Mouse (Mus musculus) heart, embryonic 10.5 days (tissue): Measurements from ENCODE around the gene Hba-x. TPM values are rescaled to one million over a fixed set of nuclear protein-coding genes. Genes with fewer than 3 reads are reported as not detected.
"Not testable (repeated sequence)": the region's sequence is repeated elsewhere in the genome, so short reads cannot be mapped to it uniquely, and the experiment has no call there.

Experiments used
- DNase-seq: peaks from one replicate; pipeline ENCODE4 v3.0.0-alpha.2; 2017; ENCODE audit warnings: low spot score
- H3K27ac ChIP-seq: fragments of 300-500 bp; sonication (generic); 2 replicates; pipeline ENCODE4 v1.5.1; 2016; ENCODE audit warnings: mild to moderate bottlenecking
- H3K27me3 ChIP-seq: fragments of 300-500 bp; sonication (generic); 2 replicates; pipeline ENCODE4 v1.6.1; 2016; ENCODE audit warnings: mild to moderate bottlenecking; ENCODE audit not compliant: poor library complexity, insufficient read depth, severe bottlenecking
- H3K36me3 ChIP-seq: fragments of 300-500 bp; sonication (generic); 2 replicates; pipeline ENCODE4 v1.6.1; 2016; ENCODE audit warnings: mild to moderate bottlenecking, moderate library complexity
- H3K4me1 ChIP-seq: fragments of 300-500 bp; sonication (generic); 2 replicates; pipeline ENCODE4 v1.6.1; 2016; ENCODE audit warnings: mild to moderate bottlenecking
- H3K4me3 ChIP-seq: fragments of 300-500 bp; sonication (generic); 2 replicates; pipeline ENCODE4 v1.5.1; 2016; ENCODE audit warnings: mild to moderate bottlenecking, moderate library complexity
- H3K9me3 ChIP-seq: fragments of 300-500 bp; sonication (generic); 2 replicates; pipeline ENCODE4 v1.6.1; 2016; ENCODE audit warnings: mild to moderate bottlenecking, moderate library complexity
- WGBS: fragments of 180-500 bp; shearing (Covaris S2); methylation state at CpG from one replicate; pipeline ENCODE4 v1.1.7; 2016; 5-methylcytosine and 5-hydroxymethylcytosine counted together
- polyA plus RNA-seq: library from polyadenylated mRNA; unstranded; fragments of >200 nt; fragmentation: Nextera tagmentation; extraction: Ambion mirVana; gene quantifications from 2 replicates; pipeline ENCODE4 v1.2.1, GENCODE M21; 2016

The Hba-x gene
- polyA plus RNA-seq, 1 experiment from 2014 or later: 8,501 TPM

GRCm38 (mm10) chr11:32298532-32298918, 22.3 kb downstream of the Hba-x start:
- H3K4me3 ChIP-seq: no peak overlapping the region
- H3K4me1 ChIP-seq: no peaks in the 10 kb centered on the region
- no peaks in the 10 kb centered on the region for H3K36me3 ChIP-seq
- H3K9me3 ChIP-seq: no peaks in the 10 kb centered on the region
- H3K27ac ChIP-seq: no peak overlapping the region
- 88% methylated on average over 2 of the region's 2 CpGs for WGBS
- H3K27me3 ChIP-seq: peaks cover 35% of the 10 kb centered on the region
- DNase-seq: no peak

GRCm38 (mm10) chr11:32299865-32300264, 23.7 kb downstream of the Hba-x start, which contains the start of gene Hbq1a:
TSS of gene Hbq1a (plus strand) at chr11:32300069.
- Histone ChIP-seq H3K27me3 (peaks cover 38% of the 10 kb centered on the region), H3K4me3 (peak within 1 kb of the TSS; percentile 27; the same call in 1 of the 2 replicates)
- not testable (repeated sequence) for H3K36me3 ChIP-seq, H3K27ac ChIP-seq, H3K4me1 ChIP-seq, H3K9me3 ChIP-seq
- 4% methylated on average over 16 of the region's 16 CpGs for WGBS
- DNase-seq: peak; percentile 77

GRCm38 (mm10) chr11:32300279-32301267, 24.4 kb downstream of the Hba-x start:
- H3K4me1 ChIP-seq: no peaks in the 10 kb centered on the region
- no peak overlapping the region for H3K27ac ChIP-seq
- no peaks in the 10 kb centered on the region for H3K9me3 ChIP-seq
- peak overlapping the region; percentile 27; the same call in 1 of the 2 replicates for H3K4me3 ChIP-seq
- no peaks in the 10 kb centered on the region for H3K36me3 ChIP-seq
- peaks cover 38% of the 10 kb centered on the region for H3K27me3 ChIP-seq
- WGBS: 45% methylated on average over 17 of the region's 17 CpGs
- no peak for DNase-seq

GRCm38 (mm10) chr11:32301506-32301905, 25.3 kb downstream of the Hba-x start:
- no peaks in the 10 kb centered on the region for H3K36me3 ChIP-seq
- no peak overlapping the region for H3K4me3 ChIP-seq
- no peaks in the 10 kb centered on the region for H3K9me3 ChIP-seq
- DNase-seq: no peak
- H3K4me1 ChIP-seq: no peaks in the 10 kb centered on the region
- WGBS: 73% methylated on average over 1 of the region's 1 CpGs
- H3K27ac ChIP-seq: no peak overlapping the region
- H3K27me3 ChIP-seq: peaks cover 38% of the 10 kb centered on the region

- H3K4me1 ChIP-seq: no peaks in the 10 kb centered on the region; the same call in 1 of the 2 replicates
- peaks cover 35% of the 10 kb centered on the region for H3K27me3 ChIP-seq
- H3K4me3 ChIP-seq: no peak overlapping the region
- no peaks in the 10 kb centered on the region for H3K36me3 ChIP-seq
- 38% methylated on average over 2 of the region's 2 CpGs for WGBS
- no peak for DNase-seq
- H3K9me3 ChIP-seq: no peaks in the 10 kb centered on the region
- H3K27ac ChIP-seq: no peak overlapping the region
Measured at GRCm38 (mm10) chr11:32302824-32303419, 26.7 kb downstream of the Hba-x start.

- no peak overlapping the region for H3K27ac ChIP-seq
- WGBS: 77% methylated on average over 1 of the region's 1 CpGs
- DNase-seq: no peak
Measured at GRCm38 (mm10) chr11:32303455-32303854, 27.3 kb downstream of the Hba-x start.

GRCm38 (mm10) chr11:32307006-32307405, 30.8 kb downstream of the Hba-x start:
- Histone ChIP-seq H3K4me3 (no peak overlapping the region), H3K27ac (no peak overlapping the region), H3K36me3 (no peaks in the 10 kb centered on the region), H3K9me3 (no peaks in the 10 kb centered on the region), H3K27me3 (peaks cover 16% of the 10 kb centered on the region), H3K4me1 (peaks cover 3% of the 10 kb centered on the region; the same call in 1 of the 2 replicates)
- no peak for DNase-seq
- WGBS: 77% methylated on average over 1 of the region's 1 CpGs

More at GRCm38 (mm10) chr11:32303455-32303854, 27.3 kb downstream of the Hba-x start:
- Histone ChIP-seq H3K36me3 (no peaks in the 10 kb centered on the region), H3K9me3 (no peaks in the 10 kb centered on the region), H3K4me3 (no peak overlapping the region), H3K4me1 (no peaks in the 10 kb centered on the region; the same call in 1 of the 2 replicates), H3K27me3 (peaks cover 34% of the 10 kb centered on the region)

GRCm38 (mm10) chr11:32309446-32309845, 33.2 kb downstream of the Hba-x start:
- H3K9me3 ChIP-seq: no peaks in the 10 kb centered on the region
- H3K27me3 ChIP-seq: 0 out of 2 replicates have a peak, but pooled peaks cover 2% of the 10 kb centered on the region
- H3K36me3 ChIP-seq: no peaks in the 10 kb centered on the region
- peaks cover 15% of the 10 kb centered on the region; the same call in 1 of the 2 replicates for H3K4me1 ChIP-seq
- 67% methylated on average over 4 of the region's 4 CpGs for WGBS
- DNase-seq: no peak
- H3K27ac ChIP-seq: no peak overlapping the region
- H3K4me3 ChIP-seq: no peak overlapping the region

GRCm38 (mm10) chr11:32309928-32310327, 33.7 kb downstream of the Hba-x start:
- no peak overlapping the region for H3K4me3 ChIP-seq

GRCm38 (mm10) chr11:32316009-32316408, 39.8 kb downstream of the Hba-x start:
- Histone ChIP-seq H3K27me3 (0 out of 2 replicates have a peak, but pooled peaks cover 17% of the 10 kb centered on the region), H3K36me3 (no peaks in the 10 kb centered on the region), H3K4me1 (peaks cover 21% of the 10 kb centered on the region), H3K9me3 (no peaks in the 10 kb centered on the region), H3K27ac (no peak overlapping the region), H3K4me3 (no peak overlapping the region)
- no peak for DNase-seq
- WGBS: 77% methylated on average over 3 of the region's 3 CpGs

More at GRCm38 (mm10) chr11:32309928-32310327, 33.7 kb downstream of the Hba-x start:
- Histone ChIP-seq H3K4me1 (peaks cover 15% of the 10 kb centered on the region; the same call in 1 of the 2 replicates), H3K36me3 (no peaks in the 10 kb centered on the region), H3K27me3 (0 out of 2 replicates have a peak, but pooled peaks cover 7% of the 10 kb centered on the region), H3K9me3 (no peaks in the 10 kb centered on the region), H3K27ac (no peak overlapping the region)
- 60% methylated on average over 3 of the region's 3 CpGs for WGBS
- DNase-seq: no peak

GRCm38 (mm10) chr11:32320507-32321195, 44.5 kb downstream of the Hba-x start:
- H3K36me3 ChIP-seq: no peaks in the 10 kb centered on the region
- H3K4me1 ChIP-seq: peaks cover 8% of the 10 kb centered on the region
- H3K27me3 ChIP-seq: peaks cover 19% of the 10 kb centered on the region; the same call in 1 of the 2 replicates
- H3K27ac ChIP-seq: peak overlapping the region; percentile 29
- 59% methylated on average over 11 of the region's 11 CpGs for WGBS
- H3K4me3 ChIP-seq: no peak overlapping the region
- no peak for DNase-seq
- H3K9me3 ChIP-seq: no peaks in the 10 kb centered on the region

- no peaks in the 10 kb centered on the region for H3K36me3 ChIP-seq
- no peak overlapping the region for H3K27ac ChIP-seq
- no peak overlapping the region for H3K4me3 ChIP-seq
- peaks cover 19% of the 10 kb centered on the region; the same call in 1 of the 2 replicates for H3K27me3 ChIP-seq
- peaks cover 8% of the 10 kb centered on the region for H3K4me1 ChIP-seq
- 39% methylated on average over 8 of the region's 8 CpGs for WGBS
- H3K9me3 ChIP-seq: no peaks in the 10 kb centered on the region
- peak; percentile 90 for DNase-seq
Measured at GRCm38 (mm10) chr11:32321196-32321565, 45.0 kb downstream of the Hba-x start.
